In the genomic region with DNA sequence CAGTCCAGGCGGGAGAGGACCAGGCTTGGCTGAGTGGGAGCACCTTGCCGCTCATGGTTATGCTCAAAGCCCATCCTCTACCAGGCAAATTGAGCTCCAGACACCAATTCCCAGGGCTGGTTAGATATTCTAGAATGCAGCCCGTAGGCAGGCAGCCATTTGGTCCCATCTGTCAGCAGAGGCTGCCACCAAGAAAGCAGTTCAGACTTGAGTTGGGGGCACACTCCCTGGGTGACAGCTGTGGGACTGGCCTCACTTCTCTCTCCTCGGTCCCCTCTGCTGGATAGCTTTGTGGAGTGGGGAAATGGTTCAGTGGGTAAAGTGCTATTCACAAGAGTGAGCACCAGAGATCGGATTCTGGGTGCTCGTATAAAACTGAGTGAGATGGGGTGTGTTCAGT, we compare ENCODE assay signal across 22 mouse cellular contexts. TPM values are rescaled to one million over a fixed set of nuclear protein-coding genes. Genes with fewer than 3 reads are reported as not detected.
DNase-seq lines count a peak whose midpoint lies in the region; ATAC-seq and TF ChIP-seq lines count a peak whose summit lies in the region.
"Had no signal": no experiment of that assay in that cellular context is flagged by ENCODE, and none has a peak within 500 bp of the region (broad histone marks: within the 10 kb centered on the region; RNA-seq: fewer than 3 reads in every experiment).

No protein-coding gene starts in this region.

- H3K4me1 ChIP-seq in forebrain, embryonic 12.5 days = peaks cover 8% of the 10 kb centered on the region; the same call in 1 of the 2 replicates
- peaks cover 38% of the 10 kb centered on the region for H3K4me1 ChIP-seq in forebrain, embryonic 10.5 days
- no peaks in the 10 kb centered on the region for H3K4me1 ChIP-seq in midbrain, embryonic 14.5 days (ENCODE audit: control insufficient read depth, insufficient read depth, low read length)
- H3K4me1 ChIP-seq in midbrain, embryonic 16.5 days (ENCODE audit: control insufficient read depth, insufficient read depth, low read length) = no peaks in the 10 kb centered on the region
- H3K4me1 ChIP-seq in forebrain, postnatal 0 days (ENCODE audit: insufficient read depth) = no peaks in the 10 kb centered on the region
- H3K4me1 ChIP-seq in neural tube, embryonic 14.5 days (ENCODE audit: control insufficient read depth, insufficient read depth, low read length) = peaks cover 5% of the 10 kb centered on the region
- H3K4me1 ChIP-seq: intestine, embryonic 15.5 days had no signal

- H3K9ac ChIP-seq in forebrain, embryonic 12.5 days = no peak overlapping the region
- H3K9ac ChIP-seq in midbrain, embryonic 14.5 days (replicated peaks; ENCODE audit: low read length) = no peak overlapping the region
- no peak overlapping the region for H3K9ac ChIP-seq in midbrain, embryonic 16.5 days (ENCODE audit: low read depth, low read length)
- no peak overlapping the region for H3K9ac ChIP-seq in forebrain, postnatal 0 days
- H3K9ac ChIP-seq in neural tube, embryonic 14.5 days (replicated peaks; ENCODE audit: low read depth, low read length) = no peak overlapping the region
- H3K9ac ChIP-seq: embryonic facial prominence, embryonic 12.5 days; intestine, embryonic 15.5 days had no signal

- no peak for TF ChIP-seq CTCF in forebrain, postnatal 0 days (IDR thresholded peaks at IDR 0.05; ENCODE audit: low read depth)

- H3K9me3 ChIP-seq in forebrain, embryonic 12.5 days = no peaks in the 10 kb centered on the region
- no peaks in the 10 kb centered on the region for H3K9me3 ChIP-seq in forebrain, embryonic 10.5 days
- H3K9me3 ChIP-seq in midbrain, embryonic 14.5 days (ENCODE audit: control insufficient read depth, low read length) = no peaks in the 10 kb centered on the region
- H3K9me3 ChIP-seq in midbrain, embryonic 16.5 days (replicated peaks; ENCODE audit: control insufficient read depth, low read length, poor library complexity, severe bottlenecking) = no peaks in the 10 kb centered on the region
- H3K9me3 ChIP-seq in forebrain, postnatal 0 days (ENCODE audit: low read length) = no peaks in the 10 kb centered on the region
- H3K9me3 ChIP-seq in neural tube, embryonic 14.5 days (ENCODE audit: control insufficient read depth, low read length) = no peaks in the 10 kb centered on the region
- H3K9me3 ChIP-seq: embryonic facial prominence, embryonic 12.5 days; intestine, embryonic 15.5 days; midbrain, embryonic 10.5 days had no signal

- H3K4me3 ChIP-seq in forebrain, embryonic 12.5 days (replicated peaks) = no peak overlapping the region
- no peak overlapping the region for H3K4me3 ChIP-seq in forebrain, embryonic 10.5 days
- no peak overlapping the region for H3K4me3 ChIP-seq in midbrain, embryonic 14.5 days (replicated peaks; ENCODE audit: low read depth, low read length)
- no peak overlapping the region for H3K4me3 ChIP-seq in midbrain, embryonic 16.5 days (ENCODE audit: low read depth, low read length)
- H3K4me3 ChIP-seq in forebrain, postnatal 0 days (ENCODE audit: low read depth, low read length) = no peak overlapping the region
- no peak overlapping the region for H3K4me3 ChIP-seq in neural tube, embryonic 14.5 days (ENCODE audit: low read depth, low read length)
- H3K4me3 ChIP-seq: embryonic facial prominence, embryonic 12.5 days; gastrocnemius, adult 2 months; intestine, embryonic 15.5 days; left cerebral cortex, adult 2 months; midbrain, embryonic 10.5 days had no signal

- WGBS in forebrain, embryonic 12.5 days = 78% methylated on average over 6 of the region's 6 CpGs
- WGBS in forebrain, embryonic 10.5 days = 87% methylated on average over 6 of the region's 6 CpGs
- 66% methylated on average over 6 of the region's 6 CpGs for WGBS in midbrain, embryonic 14.5 days
- 63% methylated on average over 6 of the region's 6 CpGs for WGBS in midbrain, embryonic 16.5 days
- WGBS in forebrain, postnatal 0 days = 65% methylated on average over 6 of the region's 6 CpGs
- 36% methylated on average over 6 of the region's 6 CpGs for WGBS in neural tube, embryonic 14.5 days

- ATAC-seq in forebrain, embryonic 12.5 days (ENCODE audit: low FRiP score) = no peak
- ATAC-seq in midbrain, embryonic 14.5 days (ENCODE audit: low FRiP score, low TSS enrichment) = no peak
- ATAC-seq in midbrain, embryonic 16.5 days = no peak
- ATAC-seq in forebrain, postnatal 0 days = peak; percentile 48; the same call in 1 of the 2 replicates
- 0 out of 2 replicates have a peak, but pooled peaks have one; percentile 14 for ATAC-seq in neural tube, embryonic 14.5 days (ENCODE audit: low read depth)
- ATAC-seq: intestine, embryonic 15.5 days had no signal

- peaks cover 1% of the 10 kb centered on the region; the same call in 1 of the 2 replicates for H3K27me3 ChIP-seq in forebrain, embryonic 12.5 days
- no peaks in the 10 kb centered on the region for H3K27me3 ChIP-seq in forebrain, embryonic 10.5 days (ENCODE audit: poor library complexity, severe bottlenecking)
- H3K27me3 ChIP-seq in midbrain, embryonic 14.5 days (ENCODE audit: control insufficient read depth, insufficient read depth, low read length) = no peaks in the 10 kb centered on the region
- H3K27me3 ChIP-seq in midbrain, embryonic 16.5 days (ENCODE audit: control insufficient read depth, insufficient read depth, low read depth, low read length) = no peaks in the 10 kb centered on the region
- no peaks in the 10 kb centered on the region for H3K27me3 ChIP-seq in forebrain, postnatal 0 days (ENCODE audit: insufficient read depth, low read length)
- H3K27me3 ChIP-seq in neural tube, embryonic 14.5 days (ENCODE audit: control insufficient read depth, insufficient read depth, low read length) = no peaks in the 10 kb centered on the region
- H3K27me3 ChIP-seq: embryonic facial prominence, embryonic 12.5 days; intestine, embryonic 15.5 days had no signal

- peak overlapping the region; percentile 25; the same call in 1 of the 2 replicates for H3K27ac ChIP-seq in forebrain, embryonic 12.5 days
- H3K27ac ChIP-seq in forebrain, embryonic 10.5 days = no peak overlapping the region
- H3K27ac ChIP-seq in midbrain, embryonic 14.5 days (replicated peaks; ENCODE audit: low read depth, low read length) = 0 out of 2 replicates have a peak overlapping the region, but pooled peaks have one; percentile 0
- no peak overlapping the region for H3K27ac ChIP-seq in midbrain, embryonic 16.5 days (ENCODE audit: low read length)
- H3K27ac ChIP-seq in forebrain, postnatal 0 days (ENCODE audit: low read depth, low read length) = no peak overlapping the region
- H3K27ac ChIP-seq in neural tube, embryonic 14.5 days (ENCODE audit: low read depth, low read length) = peak overlapping the region; percentile 44
- H3K27ac ChIP-seq: embryonic facial prominence, embryonic 12.5 days; gastrocnemius, adult 2 months; intestine, embryonic 15.5 days; left cerebral cortex, adult 2 months; macrophage; midbrain, embryonic 10.5 days; stomach, postnatal 0 days had no signal

- no peaks in the 10 kb centered on the region for H3K36me3 ChIP-seq in forebrain, embryonic 12.5 days (replicated peaks)
- no peaks in the 10 kb centered on the region for H3K36me3 ChIP-seq in forebrain, embryonic 10.5 days (replicated peaks)
- H3K36me3 ChIP-seq in midbrain, embryonic 14.5 days (ENCODE audit: control insufficient read depth, insufficient read depth, low read length) = no peaks in the 10 kb centered on the region
- no peaks in the 10 kb centered on the region for H3K36me3 ChIP-seq in midbrain, embryonic 16.5 days (ENCODE audit: control insufficient read depth, insufficient read depth, low read length)
- no peaks in the 10 kb centered on the region for H3K36me3 ChIP-seq in forebrain, postnatal 0 days (ENCODE audit: insufficient read depth)
- H3K36me3 ChIP-seq in neural tube, embryonic 14.5 days (ENCODE audit: control insufficient read depth, insufficient read depth, low read length) = no peaks in the 10 kb centered on the region
- H3K36me3 ChIP-seq: intestine, embryonic 15.5 days; midbrain, embryonic 10.5 days had no signal

- H3K4me2 ChIP-seq in forebrain, embryonic 12.5 days = no peak overlapping the region
- H3K4me2 ChIP-seq in midbrain, embryonic 14.5 days (ENCODE audit: low read length) = no peak overlapping the region
- H3K4me2 ChIP-seq in midbrain, embryonic 16.5 days (ENCODE audit: low read length) = no peak overlapping the region
- H3K4me2 ChIP-seq in forebrain, postnatal 0 days (ENCODE audit: low read depth) = no peak overlapping the region
- H3K4me2 ChIP-seq in neural tube, embryonic 14.5 days (ENCODE audit: low read depth, low read length) = no peak overlapping the region
- H3K4me2 ChIP-seq: embryonic facial prominence, embryonic 12.5 days; intestine, embryonic 15.5 days had no signal

- no peak for DNase-seq in forebrain, embryonic 10.5 days (ENCODE audit: extremely low spot score, low spot score)
- peak; percentile 32 for DNase-seq in midbrain, embryonic 14.5 days
- DNase-seq in forebrain, postnatal 0 days = peak; percentile 63
- DNase-seq in lung, postnatal 14 days = no peak
- DNase-seq: adrenal gland, postnatal 25 days; cerebellum, adult 11 months; gastrocnemius, adult 2 months; heart, postnatal 4 days; kidney, adult 8-10 months; kidney, postnatal 10 days; right cerebral cortex, postnatal 14 days; thymus, adult 2 months; thymus, postnatal 4 days had no signal

RNA-seq across cellular contexts. Expression of gene Eya2, which starts 32.0 kb away (rescaled TPM):
- 7.8 and 7.9 TPM in 2 replicates for polyA plus RNA-seq in forebrain, embryonic 12.5 days (2016; fragmentation: Nextera tagmentation; extraction: Ambion mirVana)
- polyA plus RNA-seq in forebrain, embryonic 10.5 days (2016; fragmentation: Nextera tagmentation; extraction: Ambion mirVana) = 18.0 and 24.2 TPM in 2 replicates
- polyA plus RNA-seq in midbrain, embryonic 14.5 days (2014; fragmentation: Nextera tagmentation; extraction: Ambion mirVana) = 3.2 and 3.9 TPM in 2 replicates
- polyA plus RNA-seq in midbrain, embryonic 16.5 days (2015; fragmentation: Nextera tagmentation; extraction: Ambion mirVana) = 3.4 and 3.6 TPM in 2 replicates
- total RNA-seq in forebrain, postnatal 0 days (2014; rRNA removed) = 5.7 and 11.3 TPM in 2 replicates
- 6.5 and 7.4 TPM in 2 replicates for polyA plus RNA-seq in forebrain, postnatal 0 days (2015; fragmentation: Nextera tagmentation; extraction: Ambion mirVana)
- polyA plus RNA-seq in neural tube, embryonic 14.5 days (2014; fragmentation: Nextera tagmentation; extraction: Ambion mirVana) = 4.7 and 6.9 TPM in 2 replicates
- polyA plus RNA-seq: macrophage had no signal

Comparison
In these comparisons a context has a peak if more than half of its experiments do, and no peak if none do; other contexts are left out.
1. ATAC-seq: peak in forebrain, postnatal 0 days (single experiment) and neural tube, embryonic 14.5 days (single experiment); none in forebrain, embryonic 12.5 days (single experiment), midbrain, embryonic 14.5 days (single experiment) and midbrain, embryonic 16.5 days (single experiment).
2. H3K27ac ChIP-seq: peak in forebrain, embryonic 12.5 days (single experiment), midbrain, embryonic 14.5 days (single experiment) and neural tube, embryonic 14.5 days (single experiment); none in forebrain, embryonic 10.5 days (single experiment), midbrain, embryonic 16.5 days (single experiment) and forebrain, postnatal 0 days (single experiment).
3. DNase-seq: peak in midbrain, embryonic 14.5 days (single experiment) and forebrain, postnatal 0 days (single experiment); none in forebrain, embryonic 10.5 days (single experiment) and lung, postnatal 14 days (single experiment).